Mouse (Mus musculus) urinary bladder, adult 18-20 months (tissue): ENCODE measurements around the gene Krt83.
"Not testable (repeated sequence)": the region's sequence is repeated elsewhere in the genome, so short reads cannot be mapped to it uniquely, and the experiment has no call there.

Experiments used
- DNase-seq, 2 experiments: peaks; one replicate each; pipeline ENCODE4 v3.0.0; 2022; ENCODE audit warnings: low spot score in 2 of 2, mixed read lengths in 2 of 2

Krt83 gene

GRCm38 (mm10) chr15:101491431-101491830 is at the start of gene Krt83:
Krt83 (minus strand) TSS chr15:101491512.
- DNase-seq, result no peak

GRCm38 (mm10) chr15:101538580-101538900 is 47.2 kb upstream of the Krt83 start:
- DNase-seq, result no peak

GRCm38 (mm10) chr15:101537864-101538579 is 46.7 kb upstream of the Krt83 start:
- DNase-seq, result peak in 1 of 2 experiments; percentile 18

- peak; percentile 58 to 63 for DNase-seq
These were observed 44.9 kb upstream of the Krt83 start for GRCm38 (mm10) chr15:101536054-101536850.

GRCm38 (mm10) chr15:101532720-101533119 is 41.4 kb upstream of the Krt83 start, which contains the start of gene Krt84:
Krt84 (minus strand) TSS chr15:101532820.
- DNase-seq, result no peak

- DNase-seq, result no peak
These were observed 31.4 kb upstream of the Krt83 start for GRCm38 (mm10) chr15:101522556-101523232.

GRCm38 (mm10) chr15:101519792-101520191 is 28.5 kb upstream of the Krt83 start:
- DNase-seq, result peak; percentile 45 to 62

GRCm38 (mm10) chr15:101517161-101517560 is 25.8 kb upstream of the Krt83 start, which contains the start of gene Gm49425:
Gm49425 (minus strand) TSS chr15:101517261.
- DNase-seq, result not testable (repeated sequence)

GRCm38 (mm10) chr15:101508247-101508646 is 16.9 kb upstream of the Krt83 start:
- no peak for DNase-seq

GRCm38 (mm10) chr15:101506896-101507758 is 15.8 kb upstream of the Krt83 start:
- no peak for DNase-seq

GRCm38 (mm10) chr15:101497181-101497580 is 5.9 kb upstream of the Krt83 start:
- peak; percentile 22 to 28 for DNase-seq

- DNase-seq, result no peak
These were observed 4.0 kb upstream of the Krt83 start for GRCm38 (mm10) chr15:101495266-101495665.

GRCm38 (mm10) chr15:101494203-101494602 is 2.9 kb upstream of the Krt83 start:
- no peak for DNase-seq

GRCm38 (mm10) chr15:101493713-101494112 is 2.4 kb upstream of the Krt83 start:
- no peak for DNase-seq

GRCm38 (mm10) chr15:101492718-101493117 is 1.4 kb upstream of the Krt83 start:
- DNase-seq, result no peak

GRCm38 (mm10) chr15:101485911-101486635 is 5.2 kb downstream of the Krt83 start:
- DNase-seq, result no peak

- no peak for DNase-seq
These were observed 6.4 kb downstream of the Krt83 start for GRCm38 (mm10) chr15:101484939-101485338.

- DNase-seq, result no peak
These were observed 7.7 kb downstream of the Krt83 start for GRCm38 (mm10) chr15:101483646-101484045.

- DNase-seq, result no peak
These were observed 9.3 kb downstream of the Krt83 start for GRCm38 (mm10) chr15:101482056-101482455.

- DNase-seq, result no peak
These were observed 11.6 kb downstream of the Krt83 start for GRCm38 (mm10) chr15:101479666-101480060.
